Mouse (Mus musculus): ENCODE measurements around the gene Btbd1.

Gene Btbd1

DNA sequence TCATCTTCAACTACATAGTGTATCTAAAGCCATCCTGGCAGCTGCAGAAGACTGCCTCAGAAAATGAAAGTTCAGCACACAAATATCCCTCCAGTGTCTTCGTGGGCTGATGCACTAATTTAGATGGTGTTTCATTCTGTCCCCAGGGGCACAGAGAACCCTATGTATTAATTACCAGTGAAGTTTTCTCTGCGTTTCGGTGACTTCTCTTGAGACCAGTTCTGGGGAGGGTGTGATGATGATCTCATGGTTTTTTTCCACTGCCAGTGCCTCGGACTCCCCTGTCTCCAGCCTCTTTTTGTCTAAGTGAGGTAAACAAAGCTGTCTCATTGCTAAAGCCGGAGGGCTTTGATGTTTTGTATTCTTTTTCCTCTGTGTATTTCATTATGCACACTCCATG, 53.9 kb downstream of the Btbd1 start:
- DNase-seq, result no peak

DNA sequence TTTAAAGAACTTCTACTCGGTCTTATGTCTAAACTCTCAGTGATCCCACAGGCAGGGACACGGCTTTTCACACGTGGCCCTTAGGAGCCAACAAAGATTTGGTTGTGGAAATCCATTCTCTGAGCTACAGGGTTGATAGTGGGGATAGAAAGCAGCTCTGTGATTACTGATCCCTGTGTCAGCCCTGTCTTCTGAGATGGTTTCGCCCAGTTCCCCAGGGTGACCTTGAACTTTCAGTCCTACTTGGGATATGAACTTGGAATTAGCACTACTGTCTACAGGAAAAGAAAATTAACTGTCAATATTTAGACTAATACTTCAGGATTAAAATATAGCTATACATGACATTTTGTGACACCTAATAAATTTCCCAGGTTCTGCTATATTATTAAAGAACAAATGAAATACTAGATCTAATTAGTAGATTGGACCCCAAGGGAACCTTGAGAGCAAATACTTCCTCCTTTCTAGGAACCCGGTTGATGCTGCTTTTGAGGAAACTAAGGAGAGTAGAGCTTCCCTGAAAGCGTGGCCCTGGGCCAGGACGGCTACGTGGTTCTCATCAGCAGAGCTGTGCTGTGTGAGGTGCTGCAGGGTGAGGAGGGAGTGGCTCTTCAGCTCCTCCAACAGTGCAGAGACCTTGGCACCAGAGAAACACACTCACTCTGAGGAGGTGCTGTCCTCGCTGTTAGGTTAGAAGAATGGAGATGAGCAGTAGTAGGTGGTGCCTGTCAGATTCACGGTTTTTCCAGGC, 56.3 kb downstream of the Btbd1 start:
- DNase-seq, result peak; percentile 87

GRCm38 (mm10) chr7:81763110-81763845, 66.0 kb downstream of the Btbd1 start:
- peak; percentile 84 for DNase-seq

- DNase-seq, result peak; percentile 99
Observed at GRCm38 (mm10) chr7:81762180-81763109, 66.8 kb downstream of the Btbd1 start, which contains the start of gene Ramac. Gene Ramac (plus strand): TSS chr7:81762925.

- peak; percentile 22 for DNase-seq
Observed at GRCm38 (mm10) chr7:81747956-81748355, 81.3 kb downstream of the Btbd1 start.

DNA sequence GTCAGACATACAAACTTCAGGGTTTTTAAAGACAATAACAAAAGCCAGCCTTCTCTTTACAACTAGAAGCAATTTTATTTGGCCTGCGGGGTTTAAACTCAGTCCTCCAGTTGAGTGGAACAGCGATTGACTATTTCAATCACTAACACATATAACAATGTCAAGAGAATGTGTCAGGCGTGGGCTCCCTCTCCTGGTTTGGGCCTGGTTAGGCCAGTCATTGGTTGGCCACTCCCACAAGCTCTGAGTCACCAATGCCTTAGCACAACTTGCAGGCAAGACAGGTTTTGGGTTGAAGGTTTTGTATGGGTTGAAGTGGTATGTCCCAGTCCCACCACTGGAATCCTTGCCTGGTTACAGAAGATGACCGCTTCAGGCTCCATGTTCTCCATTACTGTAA, 85.1 kb downstream of the Btbd1 start:
- no peak for DNase-seq
